Mouse (Mus musculus): Measurements from ENCODE around the gene N4bp1. TPM values are rescaled to one million over a fixed set of nuclear protein-coding genes. Genes with fewer than 3 reads are reported as not detected.
A peak's percentile ranks its signal among the peaks of the same experiment; 100 is the strongest.

Gene N4bp1
- polyA plus RNA-seq (2011; ENCODE audit: insufficient read length, low read depth, missing spikeins), result 33.3 and 35.6 TPM in 2 replicates

DNA sequence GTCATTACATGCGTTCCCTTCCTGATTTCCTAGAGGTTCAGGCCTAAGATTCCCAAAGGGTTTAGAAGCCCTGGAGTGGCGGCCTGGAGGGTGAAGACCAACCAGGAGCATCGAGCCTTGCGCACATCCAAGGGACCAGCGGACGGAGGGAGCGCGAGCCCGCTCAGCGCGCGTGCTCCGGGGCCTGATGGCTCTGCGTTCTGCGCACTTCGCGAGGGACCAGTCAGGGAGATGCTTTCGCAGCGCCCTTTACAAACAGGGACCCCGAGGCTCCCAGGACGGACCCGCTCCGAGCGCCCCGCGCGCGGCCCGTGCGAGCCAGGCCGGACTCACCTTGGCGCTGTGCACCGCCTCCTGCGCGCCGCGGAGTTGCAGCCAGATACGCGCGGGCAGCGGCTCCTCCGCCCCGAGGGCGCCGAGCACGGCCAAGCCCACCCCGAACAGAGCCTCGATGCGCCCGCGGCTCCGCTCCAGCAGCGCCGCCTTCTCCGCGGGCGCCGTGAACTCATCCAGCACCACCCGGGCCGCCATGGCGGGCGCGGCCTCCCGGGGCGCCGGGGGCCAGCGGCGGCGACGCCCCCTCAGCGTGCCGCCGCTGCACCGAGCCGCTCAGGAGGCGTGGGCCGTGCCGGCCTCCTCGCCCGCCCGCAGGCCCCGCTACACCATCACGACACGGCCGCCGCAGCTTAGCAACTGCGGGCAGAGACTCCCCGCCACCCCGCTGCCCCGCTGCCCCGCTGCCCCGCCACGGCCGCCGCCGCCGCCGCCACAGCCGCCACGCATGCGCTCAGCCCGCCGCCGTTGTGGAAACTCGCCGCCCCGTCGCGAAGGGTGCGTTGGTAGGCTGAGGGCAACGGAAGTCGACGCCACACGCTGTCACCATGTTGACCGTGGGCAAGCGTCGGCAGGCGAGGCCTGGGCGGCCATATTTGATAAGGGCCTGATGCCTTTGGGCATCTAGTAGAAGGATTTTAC, at the start of gene N4bp1:
TSS of gene N4bp1 (minus strand) at position 770 of the 975 bp plus-strand sequence.
- Histone ChIP-seq H3K4me1 (ENCODE audit: control insufficient read depth, insufficient read depth, low read length) (peaks cover 15% of the 10 kb centered on the region), H3K4me3 (ENCODE audit: insufficient read depth, low read length) (peak within 1 kb of the TSS; percentile 92), H3K27ac (ENCODE audit: insufficient read depth, low read length) (peak within 1 kb of the TSS; percentile 83)
- TF ChIP-seq POLR2A (IDR thresholded peaks at IDR 0.05; ENCODE audit: low read depth, low read length) (peak; percentile 63), CTCF (IDR thresholded peaks at IDR 0.05; ENCODE audit: borderline replicate concordance, insufficient read depth, low read length) (no peak)

DNA sequence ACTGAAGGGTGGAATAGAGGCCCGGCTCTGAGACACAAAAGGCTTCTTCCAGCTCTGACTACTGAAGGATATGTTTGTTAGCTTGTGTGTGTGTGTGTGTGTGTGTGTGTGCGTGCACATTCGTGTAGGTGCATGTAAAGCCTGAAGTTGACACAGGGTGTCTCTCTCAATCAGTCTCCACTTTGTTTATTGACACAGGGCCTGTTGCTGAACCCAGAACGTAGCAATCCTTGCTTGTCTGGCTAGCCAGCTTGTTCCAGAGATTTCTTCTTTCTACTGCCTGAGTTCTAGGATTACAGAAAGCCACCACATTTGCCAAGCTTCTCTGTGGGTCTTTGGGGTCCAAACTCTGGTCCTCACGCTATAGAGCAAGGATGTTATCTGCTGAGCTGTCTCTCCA, 49.8 kb upstream of the N4bp1 start:
- Histone ChIP-seq H3K27ac (ENCODE audit: insufficient read depth, low read length) (no peak overlapping the region), H3K4me1 (ENCODE audit: control insufficient read depth, insufficient read depth, low read length) (no peaks in the 10 kb centered on the region), H3K4me3 (ENCODE audit: insufficient read depth, low read length) (no peak overlapping the region)
- no peak for TF ChIP-seq POLR2A (IDR thresholded peaks at IDR 0.05; ENCODE audit: low read depth, low read length)
- TF ChIP-seq CTCF (IDR thresholded peaks at IDR 0.05; ENCODE audit: borderline replicate concordance, insufficient read depth, low read length), result no peak

DNA sequence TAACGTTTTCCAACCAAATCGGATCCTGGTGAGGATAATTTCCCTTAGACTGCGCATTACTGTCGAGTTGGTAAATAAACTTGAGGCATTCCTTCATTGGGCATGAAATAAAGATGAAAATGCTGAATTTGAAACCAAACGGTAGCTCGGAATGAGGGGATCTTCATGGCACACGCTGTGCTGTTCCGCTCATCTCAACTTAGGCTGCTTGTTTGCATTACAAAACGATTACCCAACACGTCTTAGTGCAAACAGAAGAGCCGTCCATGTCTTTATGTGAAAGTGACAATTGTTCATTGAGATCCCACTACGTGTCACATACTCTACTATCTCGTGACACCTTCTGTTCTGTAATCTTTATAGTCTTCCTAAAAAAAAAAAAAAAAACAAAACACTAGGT, 49.3 kb upstream of the N4bp1 start:
- Histone ChIP-seq H3K4me1 (ENCODE audit: control insufficient read depth, insufficient read depth, low read length) (no peaks in the 10 kb centered on the region), H3K4me3 (ENCODE audit: insufficient read depth, low read length) (no peak overlapping the region), H3K27ac (ENCODE audit: insufficient read depth, low read length) (no peak overlapping the region)
- TF ChIP-seq CTCF (IDR thresholded peaks at IDR 0.05; ENCODE audit: borderline replicate concordance, insufficient read depth, low read length), result no peak
- TF ChIP-seq POLR2A (IDR thresholded peaks at IDR 0.05; ENCODE audit: low read depth, low read length), result no peak

DNA sequence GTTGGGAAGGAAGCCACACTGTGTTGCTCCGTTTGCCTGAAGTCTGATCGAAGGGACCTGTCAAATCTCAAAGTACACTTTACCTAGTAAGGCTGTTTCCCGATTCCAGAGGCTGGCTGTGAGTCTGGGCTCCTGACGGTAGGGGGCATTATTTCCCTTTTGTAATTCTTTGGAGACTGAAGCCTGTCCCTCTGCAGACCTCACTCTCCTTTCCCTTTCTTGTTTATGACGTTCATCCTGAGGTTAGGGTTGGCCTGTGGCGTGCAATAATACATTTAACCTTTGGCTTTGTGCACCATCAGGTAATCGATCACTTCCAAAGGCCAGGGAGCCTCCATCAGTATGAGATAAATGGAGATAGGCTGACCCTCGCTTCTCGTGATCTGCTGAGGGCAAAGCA, 48.8 kb upstream of the N4bp1 start:
- no peaks in the 10 kb centered on the region for H3K4me1 ChIP-seq (ENCODE audit: control insufficient read depth, insufficient read depth, low read length)
- TF ChIP-seq POLR2A (IDR thresholded peaks at IDR 0.05; ENCODE audit: low read depth, low read length) (no peak), CTCF (IDR thresholded peaks at IDR 0.05; ENCODE audit: borderline replicate concordance, insufficient read depth, low read length) (0 out of 2 replicates have a peak, but pooled peaks have one; percentile 37)
- H3K27ac ChIP-seq (ENCODE audit: insufficient read depth, low read length), result no peak overlapping the region
- no peak overlapping the region for H3K4me3 ChIP-seq (ENCODE audit: insufficient read depth, low read length)

DNA sequence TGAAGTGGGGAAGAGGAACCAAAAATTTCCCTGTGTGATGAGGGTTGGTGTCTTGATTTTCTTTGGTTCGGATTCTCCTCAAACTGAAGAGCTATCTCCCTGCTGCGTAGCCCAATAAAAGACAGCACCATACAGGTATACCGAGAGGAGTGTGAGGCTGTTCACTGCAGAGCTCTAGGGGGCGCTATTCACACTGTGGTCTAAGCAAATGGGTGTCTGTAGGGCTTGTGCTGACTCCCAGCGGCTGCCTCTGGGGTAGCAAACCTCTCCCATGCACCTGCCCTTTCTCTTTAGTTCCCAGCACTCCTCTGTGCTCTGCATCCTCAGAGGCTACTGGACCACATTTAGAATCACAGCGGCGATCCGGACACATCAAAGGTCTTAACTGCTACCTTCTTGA, 41.2 kb upstream of the N4bp1 start:
- Histone ChIP-seq H3K4me3 (ENCODE audit: insufficient read depth, low read length) (no peak overlapping the region), H3K4me1 (ENCODE audit: control insufficient read depth, insufficient read depth, low read length) (peaks cover 2% of the 10 kb centered on the region; the same call in 1 of the 2 replicates), H3K27ac (ENCODE audit: insufficient read depth, low read length) (no peak overlapping the region)
- TF ChIP-seq CTCF (IDR thresholded peaks at IDR 0.05; ENCODE audit: borderline replicate concordance, insufficient read depth, low read length), result no peak
- no peak for TF ChIP-seq POLR2A (IDR thresholded peaks at IDR 0.05; ENCODE audit: low read depth, low read length)

DNA sequence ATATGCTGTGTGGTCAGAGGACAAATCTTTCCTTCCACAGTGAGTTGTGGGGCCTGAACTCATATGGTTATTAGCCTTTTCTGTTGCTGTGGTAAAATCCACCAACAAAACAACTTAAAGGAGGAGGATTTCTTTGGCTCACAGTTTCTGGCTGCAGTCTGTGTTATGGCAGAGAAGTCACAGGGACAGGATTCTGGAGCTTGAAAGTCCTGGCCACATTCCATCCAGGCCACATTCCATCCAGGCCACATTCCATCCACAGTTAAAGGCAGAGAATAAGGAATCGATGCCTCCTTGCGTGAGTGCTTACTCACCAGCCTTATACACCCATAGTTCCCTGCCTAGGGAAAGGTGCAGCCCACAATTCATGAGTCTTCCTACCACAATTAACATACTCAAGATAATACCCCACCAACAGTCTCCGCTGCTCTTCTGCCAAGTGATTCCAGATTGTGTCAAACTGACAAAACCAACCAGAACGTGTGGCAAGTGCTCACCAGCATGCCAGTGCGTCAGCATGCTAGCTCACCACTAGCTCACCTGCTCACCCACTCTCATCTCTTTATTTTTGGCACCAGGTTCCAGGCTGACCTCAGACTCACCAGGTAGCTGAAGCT, 38.3 kb upstream of the N4bp1 start:
- H3K4me1 ChIP-seq (ENCODE audit: control insufficient read depth, insufficient read depth, low read length), result peaks cover 2% of the 10 kb centered on the region; the same call in 1 of the 2 replicates
- H3K27ac ChIP-seq (ENCODE audit: insufficient read depth, low read length), result no peak overlapping the region
- TF ChIP-seq CTCF (IDR thresholded peaks at IDR 0.05; ENCODE audit: borderline replicate concordance, insufficient read depth, low read length), result no peak
- no peak for TF ChIP-seq POLR2A (IDR thresholded peaks at IDR 0.05; ENCODE audit: low read depth, low read length)
- no peak overlapping the region for H3K4me3 ChIP-seq (ENCODE audit: insufficient read depth, low read length)

DNA sequence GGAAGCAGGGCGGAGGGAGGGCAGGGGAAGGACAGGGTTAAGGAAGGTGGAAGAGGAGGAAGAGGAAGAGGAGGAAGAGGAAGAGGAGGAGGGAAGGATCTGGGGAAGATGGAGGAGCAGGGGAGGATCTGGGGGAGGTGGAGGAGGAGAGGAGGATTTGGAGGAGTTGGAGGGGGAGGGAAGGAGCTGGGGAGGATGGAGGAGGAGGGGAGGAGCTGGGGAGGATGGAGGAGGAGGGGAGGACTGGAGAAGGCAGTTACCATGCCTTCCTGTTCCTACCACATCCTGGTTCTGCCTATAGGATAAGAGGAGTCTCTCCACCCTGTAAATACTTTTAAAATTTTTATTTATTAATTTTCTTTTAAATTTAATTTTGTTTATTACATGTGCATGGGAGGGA, 37.6 kb upstream of the N4bp1 start:
- Histone ChIP-seq H3K4me3 (ENCODE audit: insufficient read depth, low read length) (no peak overlapping the region), H3K27ac (ENCODE audit: insufficient read depth, low read length) (no peak overlapping the region), H3K4me1 (ENCODE audit: control insufficient read depth, insufficient read depth, low read length) (peaks cover 2% of the 10 kb centered on the region; the same call in 1 of the 2 replicates)
- TF ChIP-seq POLR2A (IDR thresholded peaks at IDR 0.05; ENCODE audit: low read depth, low read length) (no peak), CTCF (IDR thresholded peaks at IDR 0.05; ENCODE audit: borderline replicate concordance, insufficient read depth, low read length) (no peak)

DNA sequence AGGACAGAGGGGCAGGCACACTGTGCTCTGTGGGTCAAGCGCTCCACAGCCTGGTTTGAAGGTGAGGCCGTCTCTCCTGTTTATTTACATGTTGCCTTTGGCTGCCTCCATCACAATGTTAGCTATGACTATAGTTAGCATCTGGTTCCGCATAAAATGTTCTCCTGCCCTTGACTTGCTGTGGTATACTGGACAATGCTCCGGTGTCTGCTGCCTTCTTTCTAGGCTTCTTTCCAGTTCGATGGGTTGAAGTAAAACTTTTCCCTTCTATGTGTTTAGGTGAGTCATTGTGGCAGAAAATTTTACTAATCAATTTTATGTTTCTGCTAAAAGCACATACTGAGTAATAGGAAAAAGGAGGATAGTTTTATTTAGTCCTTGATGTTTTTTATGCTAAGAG, 37.1 kb upstream of the N4bp1 start:
- Histone ChIP-seq H3K4me3 (ENCODE audit: insufficient read depth, low read length) (no peak overlapping the region), H3K4me1 (ENCODE audit: control insufficient read depth, insufficient read depth, low read length) (peaks cover 2% of the 10 kb centered on the region; the same call in 1 of the 2 replicates), H3K27ac (ENCODE audit: insufficient read depth, low read length) (no peak overlapping the region)
- TF ChIP-seq POLR2A (IDR thresholded peaks at IDR 0.05; ENCODE audit: low read depth, low read length) (no peak), CTCF (IDR thresholded peaks at IDR 0.05; ENCODE audit: borderline replicate concordance, insufficient read depth, low read length) (no peak)

DNA sequence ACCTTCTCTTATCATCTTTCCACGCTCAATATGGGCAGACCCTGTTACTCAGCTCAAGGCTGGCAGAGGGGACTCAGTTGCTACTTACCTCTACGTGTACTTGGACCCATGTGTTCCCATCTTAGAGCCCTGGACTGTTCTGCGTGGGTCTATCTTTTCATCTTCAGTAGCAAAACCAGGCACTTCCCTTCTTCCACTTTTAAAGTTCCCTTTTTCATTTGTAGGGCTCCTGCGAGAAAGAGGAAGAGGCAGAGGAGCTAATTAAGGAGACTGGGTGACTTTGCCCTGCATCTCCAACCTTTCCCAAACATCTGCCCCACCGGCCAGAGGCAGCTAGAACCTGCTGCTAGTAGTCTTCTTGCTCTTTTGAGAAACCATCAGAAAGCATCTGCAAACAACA, 35.9 kb upstream of the N4bp1 start:
- Histone ChIP-seq H3K4me1 (ENCODE audit: control insufficient read depth, insufficient read depth, low read length) (peaks cover 2% of the 10 kb centered on the region; the same call in 1 of the 2 replicates), H3K4me3 (ENCODE audit: insufficient read depth, low read length) (no peak overlapping the region), H3K27ac (ENCODE audit: insufficient read depth, low read length) (no peak overlapping the region)
- no peak for TF ChIP-seq CTCF (IDR thresholded peaks at IDR 0.05; ENCODE audit: borderline replicate concordance, insufficient read depth, low read length)
- no peak for TF ChIP-seq POLR2A (IDR thresholded peaks at IDR 0.05; ENCODE audit: low read depth, low read length)
